Mouse (Mus musculus) kidney, embryonic 15.5 days (tissue): ENCODE measurements at regions not wholly inside any gene's neighbourhood (a gene's known extent, or its start where the extent isn't known, plus 50 kb on each side); places are given as distances from the start of the nearest gene placed in this dataset.

Experiments used
- ATAC-seq: fragments of 200-750 bp; cut with Nextera tagmentation; replicated peaks from 2 replicates; pipeline ENCODE4 v1.8.0; 2017; ENCODE audit warnings: moderate TSS enrichment; ENCODE audit not compliant: low FRiP score
- H3K27ac ChIP-seq: fragments of 300-500 bp; sonication (generic); 2 replicates; pipeline ENCODE4 v1.5.1; 2015; ENCODE audit warnings: mild to moderate bottlenecking, inconsistent platforms
- H3K27me3 ChIP-seq: fragments of 300-500 bp; sonication (generic); 2 replicates; pipeline ENCODE4 v1.6.1; 2015; ENCODE audit warnings: inconsistent platforms
- H3K36me3 ChIP-seq: fragments of 300-500 bp; sonication (generic); 2 replicates; pipeline ENCODE4 v1.6.1; 2015; ENCODE audit warnings: inconsistent platforms
- H3K4me1 ChIP-seq: fragments of 300-500 bp; sonication (generic); 2 replicates; pipeline ENCODE4 v1.6.1; 2015; ENCODE audit warnings: inconsistent platforms
- H3K4me2 ChIP-seq: fragments of 300-500 bp; sonication (generic); 2 replicates; pipeline ENCODE4 v1.6.1; 2015; ENCODE audit warnings: moderate library complexity, mild to moderate bottlenecking, inconsistent platforms
- H3K4me3 ChIP-seq: fragments of 300-500 bp; sonication (generic); replicated peaks from 2 replicates; pipeline ENCODE4 v1.5.1; 2015; ENCODE audit warnings: mild to moderate bottlenecking, inconsistent platforms
- H3K9ac ChIP-seq: fragments of 300-500 bp; sonication (generic); 2 replicates; pipeline ENCODE4 v1.6.1; 2015; ENCODE audit warnings: mild to moderate bottlenecking, inconsistent platforms
- H3K9me3 ChIP-seq: fragments of 300-500 bp; sonication (generic); replicated peaks from 2 replicates; pipeline ENCODE4 v1.6.1; 2016; ENCODE audit warnings: inconsistent platforms
- WGBS: fragments of 180-500 bp; shearing (Covaris S2); methylation state at CpG from one replicate; pipeline ENCODE4 v1.1.7; 2015; ENCODE audit warnings: mixed read lengths; 5-methylcytosine and 5-hydroxymethylcytosine counted together

DNA sequence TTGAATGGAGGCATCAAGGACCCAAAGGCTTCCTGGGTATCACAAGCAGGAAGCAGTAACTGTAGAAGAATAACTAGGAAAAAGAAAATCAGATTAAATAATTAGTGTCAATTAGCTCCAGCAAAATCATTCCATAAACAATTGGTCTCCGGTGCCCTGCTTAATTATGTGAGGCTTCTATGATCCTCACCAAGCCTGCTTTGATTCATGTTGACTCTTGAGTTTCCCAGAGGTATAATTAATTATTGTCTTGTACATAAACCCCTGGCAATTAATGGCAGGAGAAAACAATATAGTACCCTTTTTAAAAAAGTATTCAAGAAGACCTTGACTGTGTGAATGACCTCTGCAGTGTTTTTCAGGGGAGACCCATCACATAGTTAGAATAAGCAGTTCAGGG is 61.5 kb upstream of the Sp8 start:
- H3K27me3 ChIP-seq, result no peaks in the 10 kb centered on the region
- no peaks in the 10 kb centered on the region for H3K4me1 ChIP-seq
- no peaks in the 10 kb centered on the region for H3K36me3 ChIP-seq
- H3K4me3 ChIP-seq, result no peak overlapping the region
- H3K9me3 ChIP-seq, result no peaks in the 10 kb centered on the region
- H3K9ac ChIP-seq, result no peak overlapping the region
- no peak for ATAC-seq
- no peak overlapping the region for H3K27ac ChIP-seq
- 67% methylated on average over 1 of the region's 1 CpGs for WGBS
- H3K4me2 ChIP-seq, result no peak overlapping the region

GRCm38 (mm10) chr12:118781978-118782377 is 64.2 kb upstream of the Sp8 start:
- ATAC-seq, result no peak
- Histone ChIP-seq H3K27me3 (no peaks in the 10 kb centered on the region), H3K4me1 (no peaks in the 10 kb centered on the region), H3K36me3 (no peaks in the 10 kb centered on the region), H3K27ac (no peak overlapping the region), H3K9ac (no peak overlapping the region), H3K4me2 (no peak overlapping the region), H3K4me3 (no peak overlapping the region), H3K9me3 (no peaks in the 10 kb centered on the region)
- WGBS, result 90% methylated on average over 3 of the region's 3 CpGs

DNA sequence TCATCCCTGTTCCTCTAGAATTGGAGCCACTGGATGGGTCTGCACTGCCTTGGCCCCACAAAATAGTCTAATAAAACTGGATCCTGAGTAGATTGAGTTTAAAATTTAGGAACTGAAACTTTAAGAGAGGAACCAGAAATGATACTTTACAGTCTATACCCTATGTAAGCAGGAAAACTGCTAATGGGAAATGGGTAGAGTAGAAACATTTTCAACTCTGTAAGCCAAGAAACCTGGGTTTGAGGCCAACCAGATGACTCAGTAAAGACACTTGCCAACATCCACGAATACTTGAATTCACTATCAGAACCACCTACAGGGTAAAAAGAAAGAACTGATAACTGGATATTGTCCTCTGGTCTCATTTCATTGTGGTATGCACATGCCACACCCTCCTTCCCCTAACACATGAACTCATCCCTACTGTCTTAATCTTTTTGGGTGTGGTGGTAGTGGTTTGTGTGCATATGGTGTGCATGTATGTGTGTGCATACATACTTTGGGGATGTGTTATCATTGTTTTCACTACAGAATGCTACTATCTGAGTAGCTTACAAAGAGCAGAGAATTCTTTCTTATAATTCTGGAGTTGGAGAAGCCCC is 70.6 kb upstream of the Sp8 start:
- Histone ChIP-seq H3K4me2 (no peak overlapping the region), H3K4me3 (no peak overlapping the region), H3K9ac (no peak overlapping the region), H3K36me3 (no peaks in the 10 kb centered on the region), H3K27me3 (no peaks in the 10 kb centered on the region), H3K27ac (no peak overlapping the region), H3K9me3 (no peaks in the 10 kb centered on the region), H3K4me1 (no peaks in the 10 kb centered on the region)
- 69% methylated on average over 1 of the region's 1 CpGs for WGBS
- no peak for ATAC-seq

DNA sequence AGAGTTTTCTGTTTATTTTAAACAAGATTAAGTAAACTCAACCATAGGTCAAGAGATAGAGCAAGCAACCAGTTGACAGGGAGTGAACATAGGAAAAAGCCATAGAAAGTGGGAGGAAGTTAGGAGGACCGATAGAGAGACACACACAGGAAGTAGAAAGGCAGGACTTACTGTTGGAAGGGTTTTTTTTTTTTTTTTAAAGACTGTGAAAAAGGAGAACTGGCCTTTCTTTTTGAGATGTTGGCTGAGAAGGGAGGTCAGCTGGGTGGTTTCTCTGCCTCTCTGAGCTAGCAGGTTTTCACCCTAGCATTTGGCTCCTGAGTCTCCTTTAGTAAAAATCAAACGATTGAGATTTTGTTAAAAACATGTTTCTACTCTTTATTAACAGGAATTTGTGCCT is 73.3 kb upstream of the Sp8 start:
- Histone ChIP-seq H3K27ac (no peak overlapping the region), H3K4me1 (no peaks in the 10 kb centered on the region), H3K9me3 (no peaks in the 10 kb centered on the region), H3K9ac (no peak overlapping the region), H3K4me2 (no peak overlapping the region), H3K27me3 (no peaks in the 10 kb centered on the region), H3K36me3 (no peaks in the 10 kb centered on the region), H3K4me3 (no peak overlapping the region)
- 80% methylated on average over 2 of the region's 2 CpGs for WGBS
- ATAC-seq, result no peak

- H3K4me3 ChIP-seq, result no peak overlapping the region
- H3K4me2 ChIP-seq, result no peak overlapping the region
- 76% methylated on average over 1 of the region's 1 CpGs for WGBS
- no peak overlapping the region for H3K27ac ChIP-seq
- no peaks in the 10 kb centered on the region for H3K36me3 ChIP-seq
- no peaks in the 10 kb centered on the region for H3K27me3 ChIP-seq
- ATAC-seq, result no peak
- H3K4me1 ChIP-seq, result no peaks in the 10 kb centered on the region
- H3K9me3 ChIP-seq, result no peaks in the 10 kb centered on the region
- no peak overlapping the region for H3K9ac ChIP-seq
Observed at GRCm38 (mm10) chr12:118766472-118766871, 79.7 kb upstream of the Sp8 start.

DNA sequence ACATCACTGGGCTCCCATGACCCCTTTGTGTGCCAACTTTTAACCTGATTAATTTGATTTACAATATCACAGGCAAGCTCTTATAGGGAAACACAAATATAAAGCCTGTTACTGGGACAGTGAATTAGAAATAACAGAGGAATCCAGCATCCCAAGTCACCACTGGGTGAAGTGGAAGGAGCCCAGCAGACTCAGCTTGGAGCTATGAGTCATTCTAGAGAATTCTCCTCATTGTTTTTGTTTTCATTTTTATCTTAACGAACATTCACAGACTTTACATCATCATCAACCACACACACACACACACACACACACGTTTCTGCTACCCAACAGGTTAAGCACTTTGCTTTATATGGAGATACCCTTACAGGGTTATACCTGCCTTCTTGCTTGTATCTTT is 92.1 kb upstream of the Sp8 start:
- WGBS, result 75% methylated on average over 2 of the region's 2 CpGs
- Histone ChIP-seq H3K27ac (no peak overlapping the region), H3K9me3 (no peaks in the 10 kb centered on the region), H3K4me2 (no peak overlapping the region), H3K36me3 (no peaks in the 10 kb centered on the region), H3K4me1 (no peaks in the 10 kb centered on the region), H3K9ac (no peak overlapping the region), H3K4me3 (no peak overlapping the region), H3K27me3 (no peaks in the 10 kb centered on the region)
- ATAC-seq, result no peak

DNA sequence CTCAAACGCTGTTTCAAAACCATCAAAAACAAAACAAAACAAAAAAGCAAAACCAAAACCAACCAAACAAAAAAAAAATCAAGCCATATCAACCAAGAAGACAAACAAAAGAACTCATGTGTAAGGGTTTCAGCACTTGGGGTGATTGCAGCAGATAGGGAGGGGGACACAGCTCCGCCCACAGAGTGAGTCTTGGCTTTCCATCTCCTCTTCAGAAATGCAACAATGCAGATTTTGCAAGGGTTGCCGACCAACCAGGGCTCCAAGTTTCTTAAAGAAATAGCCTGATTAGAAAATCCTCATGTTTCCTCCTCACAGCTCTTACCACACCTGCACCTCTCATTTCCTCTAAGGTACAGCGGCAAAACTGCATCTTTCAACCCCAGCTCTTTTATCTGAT is 107.0 kb upstream of the Sp8 start:
- no peaks in the 10 kb centered on the region for H3K27me3 ChIP-seq
- no peak overlapping the region for H3K4me3 ChIP-seq
- no peaks in the 10 kb centered on the region for H3K9me3 ChIP-seq
- H3K36me3 ChIP-seq, result no peaks in the 10 kb centered on the region
- WGBS, result 73% methylated on average over 4 of the region's 4 CpGs
- no peak overlapping the region for H3K9ac ChIP-seq
- no peak overlapping the region for H3K4me2 ChIP-seq
- H3K27ac ChIP-seq, result no peak overlapping the region
- H3K4me1 ChIP-seq, result no peaks in the 10 kb centered on the region
- ATAC-seq, result no peak

DNA sequence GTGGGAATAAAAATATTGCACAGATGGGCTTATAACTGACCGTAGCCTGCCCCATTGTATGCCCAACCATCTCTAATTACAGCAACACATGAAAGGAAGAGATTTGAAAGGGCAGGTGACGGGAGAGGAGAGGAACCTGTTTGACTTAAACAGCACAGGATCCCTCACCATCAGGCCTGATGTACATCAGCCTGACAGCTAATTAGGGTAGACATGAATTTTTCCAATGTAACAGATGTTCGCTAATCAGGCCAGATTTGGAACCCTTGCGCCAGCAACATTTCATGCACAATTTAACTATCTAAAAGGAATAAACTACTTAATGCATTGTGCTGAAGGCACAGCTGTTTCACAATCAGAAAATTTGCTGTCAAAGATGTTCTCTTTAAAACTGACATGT is 120.2 kb upstream of the Sp8 start:
- H3K4me2 ChIP-seq, result no peak overlapping the region
- no peak for ATAC-seq
- 92% methylated on average over 4 of the region's 4 CpGs for WGBS
- H3K27ac ChIP-seq, result no peak overlapping the region
- no peaks in the 10 kb centered on the region for H3K36me3 ChIP-seq
- H3K27me3 ChIP-seq, result no peaks in the 10 kb centered on the region
- H3K4me1 ChIP-seq, result no peaks in the 10 kb centered on the region
- no peak overlapping the region for H3K4me3 ChIP-seq
- H3K9me3 ChIP-seq, result no peaks in the 10 kb centered on the region
- no peak overlapping the region for H3K9ac ChIP-seq

DNA sequence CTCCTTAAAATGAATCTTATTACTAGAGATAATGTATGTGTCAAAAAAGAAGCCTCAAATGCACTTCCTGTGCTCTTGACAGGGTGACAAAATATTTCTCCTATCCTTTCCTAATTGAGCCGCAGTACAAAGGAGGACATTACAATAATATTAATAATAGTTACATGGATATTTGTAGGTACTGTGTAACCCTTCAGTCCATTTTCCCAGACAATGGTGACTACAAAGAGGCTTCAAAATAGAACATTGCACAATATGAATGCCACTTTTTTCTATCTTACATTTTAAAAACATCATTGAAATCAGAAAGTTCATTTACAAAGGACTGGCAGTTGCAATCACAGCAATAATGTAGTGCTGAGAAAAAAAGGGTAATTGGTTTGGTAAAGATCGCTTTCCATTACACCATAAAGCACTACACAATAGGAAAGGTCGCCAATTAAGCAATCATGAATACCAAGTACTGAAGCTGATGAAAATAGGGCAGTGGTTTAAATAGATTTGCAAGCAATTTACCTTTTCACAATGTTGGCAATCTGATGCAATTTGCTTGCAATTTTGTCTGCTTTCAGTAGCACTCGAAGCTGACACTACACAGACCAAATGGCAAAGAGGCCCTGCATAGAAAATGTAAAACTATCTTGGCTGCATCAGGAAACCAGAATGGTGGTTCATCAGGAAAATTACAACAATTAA is 126.1 kb upstream of the Sp8 start:
- Histone ChIP-seq H3K27ac (no peak overlapping the region), H3K4me3 (no peak overlapping the region), H3K9ac (no peak overlapping the region), H3K27me3 (no peaks in the 10 kb centered on the region), H3K36me3 (no peaks in the 10 kb centered on the region), H3K4me2 (no peak overlapping the region), H3K4me1 (no peaks in the 10 kb centered on the region), H3K9me3 (no peaks in the 10 kb centered on the region)
- no peak for ATAC-seq
- 48% methylated on average over 4 of the region's 4 CpGs for WGBS

DNA sequence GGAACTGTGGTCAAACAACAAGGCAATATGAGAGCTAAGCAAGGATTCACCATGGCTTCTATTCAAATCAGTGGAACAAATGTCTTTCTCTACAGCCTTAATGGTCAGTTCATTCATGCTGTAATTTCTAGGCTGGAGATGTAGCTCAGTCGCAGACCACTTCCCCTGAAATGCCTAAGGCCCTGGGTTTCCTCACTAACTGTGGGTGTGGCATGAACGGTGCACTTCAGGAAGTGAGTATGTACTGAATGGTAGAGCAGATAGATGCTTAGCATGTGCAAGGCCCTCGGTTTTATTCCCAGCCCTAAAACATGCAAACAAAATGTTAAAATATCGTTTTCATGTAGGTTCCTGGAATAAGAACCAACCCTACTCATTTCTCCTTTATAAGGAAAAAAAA is 129.3 kb upstream of the Sp8 start:
- no peak for ATAC-seq
- Histone ChIP-seq H3K27ac (no peak overlapping the region), H3K9me3 (no peaks in the 10 kb centered on the region), H3K9ac (no peak overlapping the region), H3K27me3 (no peaks in the 10 kb centered on the region), H3K4me1 (no peaks in the 10 kb centered on the region), H3K4me3 (no peak overlapping the region), H3K36me3 (no peaks in the 10 kb centered on the region), H3K4me2 (no peak overlapping the region)
- WGBS, result 72% methylated on average over 4 of the region's 4 CpGs

- no peaks in the 10 kb centered on the region for H3K36me3 ChIP-seq
- no peak for ATAC-seq
- 0 out of 2 replicates have a peak, but pooled peaks cover 10% of the 10 kb centered on the region for H3K4me1 ChIP-seq
- H3K27me3 ChIP-seq, result peaks cover 2% of the 10 kb centered on the region; the same call in 1 of the 2 replicates
- no peak overlapping the region for H3K9ac ChIP-seq
- no peaks in the 10 kb centered on the region for H3K9me3 ChIP-seq
- no peak overlapping the region for H3K27ac ChIP-seq
- 90% methylated on average over 7 of the region's 7 CpGs for WGBS
- H3K4me2 ChIP-seq, result no peak overlapping the region
- no peak overlapping the region for H3K4me3 ChIP-seq
Observed at GRCm38 (mm10) chr12:118706626-118707025, 139.5 kb upstream of the Sp8 start.

GRCm38 (mm10) chr12:118704826-118705225 is 141.3 kb upstream of the Sp8 start:
- H3K36me3 ChIP-seq, result no peaks in the 10 kb centered on the region
- no peak for ATAC-seq
- H3K27me3 ChIP-seq, result peaks cover 2% of the 10 kb centered on the region; the same call in 1 of the 2 replicates
- 0 out of 2 replicates have a peak, but pooled peaks cover 10% of the 10 kb centered on the region for H3K4me1 ChIP-seq
- H3K9me3 ChIP-seq, result no peaks in the 10 kb centered on the region
- 83% methylated on average over 2 of the region's 2 CpGs for WGBS
- no peak overlapping the region for H3K4me2 ChIP-seq
- no peak overlapping the region for H3K9ac ChIP-seq
- H3K4me3 ChIP-seq, result no peak overlapping the region
- H3K27ac ChIP-seq, result no peak overlapping the region

DNA sequence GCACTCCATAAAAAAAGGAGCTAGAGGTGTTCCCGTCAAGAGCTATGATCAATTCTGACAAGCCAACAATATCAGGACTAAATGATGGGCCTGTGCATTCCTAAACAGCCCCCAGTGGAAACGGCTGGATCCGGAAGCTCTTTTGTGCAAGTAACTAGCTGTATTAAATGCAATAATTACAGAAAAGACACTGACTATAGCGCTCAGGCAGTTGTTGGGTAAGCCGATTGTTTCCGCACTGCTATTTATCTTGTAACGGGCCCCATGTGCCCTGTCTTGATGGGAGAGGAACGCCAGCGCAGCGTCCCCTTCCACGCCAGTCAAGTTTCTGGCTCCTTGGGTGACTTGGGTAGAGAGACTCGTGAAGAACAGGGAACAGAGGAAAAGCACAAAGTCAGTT is 142.4 kb upstream of the Sp8 start:
- Histone ChIP-seq H3K4me1 (0 out of 2 replicates have a peak, but pooled peaks cover 10% of the 10 kb centered on the region), H3K4me2 (no peak overlapping the region; the same call in 1 of the 2 replicates), H3K36me3 (no peaks in the 10 kb centered on the region), H3K4me3 (no peak overlapping the region), H3K27ac (no peak overlapping the region), H3K9ac (no peak overlapping the region), H3K9me3 (no peaks in the 10 kb centered on the region), H3K27me3 (peaks cover 2% of the 10 kb centered on the region; the same call in 1 of the 2 replicates)
- WGBS, result 55% methylated on average over 12 of the region's 12 CpGs
- no peak for ATAC-seq
